ENCODE assay signal across 27 mouse cellular contexts in the genomic region with DNA sequence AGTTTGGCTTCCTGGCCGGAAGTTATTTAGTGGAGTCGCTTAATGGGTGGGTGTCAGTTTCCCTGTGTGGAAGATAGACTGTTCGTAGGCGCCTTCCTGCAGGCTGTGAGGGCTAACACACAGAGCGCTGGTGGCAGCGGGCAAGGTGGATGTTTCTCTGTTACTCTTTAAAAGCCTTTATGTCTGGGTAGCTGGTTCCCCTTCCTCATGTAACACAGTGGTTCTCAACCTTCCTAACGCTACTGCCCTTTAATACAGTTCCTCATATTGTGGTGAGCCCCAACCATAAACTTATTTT. TPM values are rescaled to one million over a fixed set of nuclear protein-coding genes. Genes with fewer than 3 reads are reported as not detected.
DNase-seq lines count a peak whose midpoint lies in the region; ATAC-seq and TF ChIP-seq lines count a peak whose summit lies in the region.
"Had no signal": no experiment of that assay in that cellular context is flagged by ENCODE, and none has a peak within 500 bp of the region (broad histone marks: within the 10 kb centered on the region; RNA-seq: fewer than 3 reads in every experiment).

No protein-coding gene starts in this region.

- peak overlapping the region; percentile 46 for H3K27ac ChIP-seq in intestine, postnatal 0 days (ENCODE audit: low read depth, low read length)
- H3K27ac ChIP-seq in hindbrain, embryonic 13.5 days: no peak overlapping the region
- no peak overlapping the region for H3K27ac ChIP-seq in lung, postnatal 0 days (ENCODE audit: low read length)
- H3K27ac ChIP-seq: forebrain, embryonic 13.5 days; hindbrain, embryonic 15.5 days; kidney, postnatal 0 days; midbrain, embryonic 12.5 days; neural tube, embryonic 12.5 days had no signal

- peak overlapping the region; percentile 24 for H3K4me2 ChIP-seq in intestine, postnatal 0 days (replicated peaks; ENCODE audit: low read depth)
- no peak overlapping the region for H3K4me2 ChIP-seq in hindbrain, embryonic 13.5 days
- H3K4me2 ChIP-seq in lung, postnatal 0 days (replicated peaks; ENCODE audit: low read depth, low read length): no peak overlapping the region
- H3K4me2 ChIP-seq: forebrain, embryonic 13.5 days; heart, embryonic 11.5 days; hindbrain, embryonic 15.5 days; midbrain, embryonic 12.5 days; neural tube, embryonic 12.5 days had no signal

- peaks cover 9% of the 10 kb centered on the region; the same call in 1 of the 2 replicates for H3K4me1 ChIP-seq in intestine, postnatal 0 days (replicated peaks; ENCODE audit: control insufficient read depth, insufficient read depth, low read length)
- peaks cover 90% of the 10 kb centered on the region for H3K4me1 ChIP-seq in hindbrain, embryonic 13.5 days (replicated peaks)
- no peaks in the 10 kb centered on the region; the same call in 1 of the 2 replicates for H3K4me1 ChIP-seq in lung, postnatal 0 days (ENCODE audit: insufficient read depth, low read depth, low read length)

- H3K9me3 ChIP-seq in intestine, postnatal 0 days (ENCODE audit: control insufficient read depth): no peaks in the 10 kb centered on the region
- H3K9me3 ChIP-seq in hindbrain, embryonic 13.5 days: no peaks in the 10 kb centered on the region
- H3K9me3 ChIP-seq in lung, postnatal 0 days (ENCODE audit: low read length): no peaks in the 10 kb centered on the region
- H3K9me3 ChIP-seq: forebrain, embryonic 13.5 days; hindbrain, embryonic 15.5 days; midbrain, embryonic 12.5 days; neural tube, embryonic 12.5 days had no signal

- H3K27me3 ChIP-seq in intestine, postnatal 0 days (replicated peaks; ENCODE audit: control insufficient read depth, insufficient read depth, low read length): no peaks in the 10 kb centered on the region
- H3K27me3 ChIP-seq in hindbrain, embryonic 13.5 days: peaks cover 16% of the 10 kb centered on the region
- no peaks in the 10 kb centered on the region for H3K27me3 ChIP-seq in lung, postnatal 0 days (replicated peaks; ENCODE audit: insufficient read depth, low read length)
- H3K27me3 ChIP-seq: neural tube, embryonic 12.5 days had no signal

- 38% methylated on average over 7 of the region's 7 CpGs for WGBS in intestine, postnatal 0 days
- WGBS in hindbrain, embryonic 13.5 days: 78% methylated on average over 7 of the region's 7 CpGs
- 55% methylated on average over 7 of the region's 7 CpGs for WGBS in lung, postnatal 0 days

- peak; percentile 27 for DNase-seq in 416B (ENCODE audit: low read depth)
- peak; percentile 23 to 28 for DNase-seq in B cell, adult 2 months
- DNase-seq in lung, postnatal 0 days (ENCODE audit: low spot score): no peak
- no peak for DNase-seq in thymus, postnatal 25 days
- no peak for DNase-seq in frontal cortex, postnatal 14 days (ENCODE audit: low spot score in 2 of 2)
- DNase-seq: adrenal gland, adult 2 months; cerebellum, adult 11 months; cerebellum, postnatal 10 days; gastrocnemius, postnatal 14 days; heart, adult 18-20 months; heart, postnatal 36 days; layer of hippocampus, postnatal 36 days; left cerebral cortex, postnatal 4 days; lung, postnatal 14 days; right cerebral cortex, adult 18-20 months; right cerebral cortex, postnatal 4 days had no signal

- no peak overlapping the region for H3K9ac ChIP-seq in intestine, postnatal 0 days (ENCODE audit: low read depth, low read length)
- no peak overlapping the region for H3K9ac ChIP-seq in hindbrain, embryonic 13.5 days
- H3K9ac ChIP-seq in lung, postnatal 0 days (replicated peaks; ENCODE audit: low read depth): no peak overlapping the region
- H3K9ac ChIP-seq: forebrain, embryonic 13.5 days; hindbrain, embryonic 15.5 days; midbrain, embryonic 12.5 days; neural tube, embryonic 12.5 days had no signal

- no peak overlapping the region for H3K4me3 ChIP-seq in intestine, postnatal 0 days (ENCODE audit: low read depth, low read length)
- H3K4me3 ChIP-seq in hindbrain, embryonic 13.5 days: no peak overlapping the region
- no peak overlapping the region for H3K4me3 ChIP-seq in lung, postnatal 0 days (ENCODE audit: low read depth, low read length)
- H3K4me3 ChIP-seq: forebrain, embryonic 13.5 days; hindbrain, embryonic 15.5 days; midbrain, embryonic 12.5 days; myocyte; neural tube, embryonic 12.5 days had no signal

- no peak for TF ChIP-seq CTCF in intestine, postnatal 0 days (IDR thresholded peaks at IDR 0.05; ENCODE audit: low read depth)
- TF ChIP-seq CTCF in lung, postnatal 0 days (IDR thresholded peaks at IDR 0.05): no peak

- H3K36me3 ChIP-seq in intestine, postnatal 0 days (ENCODE audit: control insufficient read depth, insufficient read depth): peaks cover 42% of the 10 kb centered on the region
- peaks cover 43% of the 10 kb centered on the region for H3K36me3 ChIP-seq in hindbrain, embryonic 13.5 days
- H3K36me3 ChIP-seq in lung, postnatal 0 days (ENCODE audit: insufficient read depth, low read length): peaks cover 13% of the 10 kb centered on the region

- ATAC-seq in common myeloid progenitor, adult 5-6 weeks (replicated peaks; ENCODE audit: low read depth, poor library complexity, severe bottlenecking): peak; percentile 16; the same call in 1 of the 2 replicates
- no peak; the same call in 1 of the 2 replicates for ATAC-seq in intestine, postnatal 0 days
- no peak for ATAC-seq in hindbrain, embryonic 13.5 days (ENCODE audit: low FRiP score)
- ATAC-seq in lung, postnatal 0 days: no peak
- ATAC-seq: forebrain, embryonic 13.5 days; inflammation-experienced regulatory T-cells, adult 6 months had no signal

- TF ChIP-seq EP300 in lung, postnatal 0 days (IDR thresholded peaks at IDR 0.05): no peak

RNA-seq across cellular contexts. Expression of gene Tle3, which starts 17.2 kb away (rescaled TPM):
- 42.9 and 67.2 TPM in 2 replicates for total RNA-seq in common myeloid progenitor, adult 5-6 weeks (2017)
- 24.3 and 28.6 TPM in 2 replicates for polyA plus RNA-seq in intestine, postnatal 0 days (2015; fragmentation: Nextera tagmentation; extraction: Ambion mirVana)
- polyA plus RNA-seq in hindbrain, embryonic 13.5 days (2015; fragmentation: Nextera tagmentation; extraction: Ambion mirVana): 31.0 and 32.3 TPM in 2 replicates
- polyA plus RNA-seq in lung, postnatal 0 days (2015; fragmentation: Nextera tagmentation; extraction: Ambion mirVana): 16.2 and 16.3 TPM in 2 replicates

Comparison
In these comparisons a context has a peak if more than half of its experiments do, and no peak if none do; other contexts are left out.
1. DNase-seq: peak in 416B (single experiment) and B cell, adult 2 months (2 of 2); none in lung, postnatal 0 days (single experiment), thymus, postnatal 25 days (single experiment) and frontal cortex, postnatal 14 days (0 of 2).